Mouse (Mus musculus) limb, embryonic 13.5 days (tissue): ENCODE measurements around the gene Rps6kb1. TPM values are rescaled to one million over a fixed set of nuclear protein-coding genes. Genes with fewer than 3 reads are reported as not detected.

ENCODE experiments used
- ATAC-seq: fragments of 200-750 bp; cut with Nextera tagmentation; 2 replicates; pipeline ENCODE4 v1.8.0; 2017; ENCODE audit warnings: low read depth, moderate number of reproducible peaks, moderate TSS enrichment; ENCODE audit not compliant: low FRiP score
- H3K27ac ChIP-seq: fragments of 300-500 bp; sonication (generic); 2 replicates; pipeline ENCODE4 v1.5.1; 2015; ENCODE audit warnings: inconsistent platforms, mild to moderate bottlenecking, moderate library complexity
- H3K27me3 ChIP-seq: fragments of 300-500 bp; sonication (generic); 2 replicates; pipeline ENCODE4 v1.6.1; 2015; ENCODE audit warnings: mild to moderate bottlenecking, inconsistent platforms
- H3K36me3 ChIP-seq: fragments of 300-500 bp; sonication (generic); 2 replicates; pipeline ENCODE4 v1.6.1; 2015; ENCODE audit warnings: inconsistent platforms, mild to moderate bottlenecking, moderate library complexity
- H3K4me1 ChIP-seq: fragments of 300-500 bp; sonication (generic); 2 replicates; pipeline ENCODE4 v1.6.1; 2015; ENCODE audit warnings: inconsistent platforms
- H3K4me2 ChIP-seq: fragments of 300-500 bp; sonication (generic); replicated peaks from 2 replicates; pipeline ENCODE4 v1.6.1; 2015; ENCODE audit warnings: inconsistent platforms, mild to moderate bottlenecking, moderate library complexity
- H3K4me3 ChIP-seq: fragments of 300-500 bp; sonication (generic); 2 replicates; pipeline ENCODE4 v1.5.1; 2015; ENCODE audit warnings: moderate library complexity, mild to moderate bottlenecking, inconsistent platforms
- H3K9ac ChIP-seq: fragments of 300-500 bp; sonication (generic); 2 replicates; pipeline ENCODE4 v1.6.1; 2015; ENCODE audit warnings: mild to moderate bottlenecking, inconsistent platforms
- H3K9me3 ChIP-seq: fragments of 300-500 bp; sonication (generic); 2 replicates; pipeline ENCODE4 v1.6.1; 2016; ENCODE audit warnings: inconsistent platforms
- WGBS: fragments of 180-500 bp; shearing (Covaris S2); methylation state at CpG from one replicate; pipeline ENCODE4 v1.1.7; 2015; 5-methylcytosine and 5-hydroxymethylcytosine counted together
- polyA plus RNA-seq: library from polyadenylated mRNA; unstranded; fragments of >200 nt; fragmentation: Nextera tagmentation; extraction: Ambion mirVana; gene quantifications from 2 replicates; pipeline ENCODE4 v1.2.1, GENCODE M21; 2015

Rps6kb1 gene
- polyA plus RNA-seq, 1 experiment from 2014 or later, result 84.8 TPM

GRCm38 (mm10) chr11:86527528-86527927 is 17.1 kb downstream of the Rps6kb1 start:
- H3K4me2 ChIP-seq, result no peak overlapping the region
- 92% methylated on average over 4 of the region's 4 CpGs for WGBS
- no peak overlapping the region for H3K9ac ChIP-seq
- no peak for ATAC-seq
- peaks cover 83% of the 10 kb centered on the region for H3K36me3 ChIP-seq
- H3K27ac ChIP-seq, result no peak overlapping the region
- H3K4me3 ChIP-seq, result no peak overlapping the region
- no peaks in the 10 kb centered on the region for H3K27me3 ChIP-seq
- no peaks in the 10 kb centered on the region for H3K9me3 ChIP-seq
- H3K4me1 ChIP-seq, result no peaks in the 10 kb centered on the region

- no peaks in the 10 kb centered on the region; the same call in 1 of the 2 replicates for H3K9me3 ChIP-seq
- no peak overlapping the region for H3K27ac ChIP-seq
- H3K27me3 ChIP-seq, result no peaks in the 10 kb centered on the region
- H3K36me3 ChIP-seq, result peaks cover 79% of the 10 kb centered on the region
- H3K4me1 ChIP-seq, result no peaks in the 10 kb centered on the region
- ATAC-seq, result no peak
- no peak overlapping the region for H3K9ac ChIP-seq
- no peak overlapping the region for H3K4me3 ChIP-seq
- no peak overlapping the region for H3K4me2 ChIP-seq
- 90% methylated on average over 7 of the region's 7 CpGs for WGBS
Observed at GRCm38 (mm10) chr11:86519751-86520150, 24.9 kb downstream of the Rps6kb1 start.

- Histone ChIP-seq H3K27me3 (no peaks in the 10 kb centered on the region), H3K4me2 (no peak overlapping the region), H3K27ac (no peak overlapping the region), H3K36me3 (peaks cover 67% of the 10 kb centered on the region), H3K9me3 (no peaks in the 10 kb centered on the region; the same call in 1 of the 2 replicates), H3K9ac (no peak overlapping the region), H3K4me1 (no peaks in the 10 kb centered on the region), H3K4me3 (no peak overlapping the region)
- ATAC-seq, result no peak
- 89% methylated on average over 3 of the region's 3 CpGs for WGBS
Observed at GRCm38 (mm10) chr11:86517229-86517628, 27.4 kb downstream of the Rps6kb1 start.

- Histone ChIP-seq H3K9ac (no peak overlapping the region), H3K4me2 (no peak overlapping the region), H3K4me3 (no peak overlapping the region), H3K36me3 (peaks cover 67% of the 10 kb centered on the region), H3K4me1 (no peaks in the 10 kb centered on the region), H3K27me3 (no peaks in the 10 kb centered on the region), H3K9me3 (no peaks in the 10 kb centered on the region; the same call in 1 of the 2 replicates), H3K27ac (no peak overlapping the region)
- no peak for ATAC-seq
- WGBS, result 87% methylated on average over 3 of the region's 3 CpGs
Observed at GRCm38 (mm10) chr11:86516620-86517019, 28.0 kb downstream of the Rps6kb1 start.

- no peak for ATAC-seq
- 97% methylated on average over 2 of the region's 2 CpGs for WGBS
- no peak overlapping the region for H3K4me3 ChIP-seq
- H3K27ac ChIP-seq, result no peak overlapping the region
- no peaks in the 10 kb centered on the region for H3K9me3 ChIP-seq
- no peak overlapping the region for H3K4me2 ChIP-seq
- no peaks in the 10 kb centered on the region for H3K27me3 ChIP-seq
- H3K36me3 ChIP-seq, result peaks cover 86% of the 10 kb centered on the region
- H3K4me1 ChIP-seq, result no peaks in the 10 kb centered on the region
- no peak overlapping the region for H3K9ac ChIP-seq
Observed at GRCm38 (mm10) chr11:86507991-86508390, 36.6 kb downstream of the Rps6kb1 start.

DNA sequence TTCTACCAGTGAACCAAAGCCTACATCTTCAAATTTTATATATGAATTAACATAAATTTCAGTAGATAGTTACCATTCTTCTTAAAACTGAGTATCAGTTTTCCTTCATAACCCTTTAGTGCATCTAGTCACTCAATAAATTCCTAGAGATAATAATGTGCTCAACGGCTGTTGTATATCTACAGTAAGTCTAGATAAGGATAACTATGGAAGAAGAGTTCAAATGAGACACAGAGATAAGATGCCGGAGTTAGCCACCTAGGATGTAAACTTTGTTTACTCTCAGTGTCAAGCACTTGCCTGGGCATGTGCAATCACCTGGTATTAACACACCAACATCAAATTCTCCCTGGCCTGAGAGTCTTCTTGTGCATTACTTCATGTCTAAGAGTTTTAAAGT is 37.3 kb downstream of the Rps6kb1 start:
- Histone ChIP-seq H3K27me3 (no peaks in the 10 kb centered on the region), H3K27ac (no peak overlapping the region), H3K4me1 (no peaks in the 10 kb centered on the region), H3K4me3 (no peak overlapping the region), H3K9me3 (no peaks in the 10 kb centered on the region), H3K36me3 (peaks cover 85% of the 10 kb centered on the region), H3K9ac (no peak overlapping the region), H3K4me2 (no peak overlapping the region)
- 90% methylated on average over 2 of the region's 2 CpGs for WGBS
- ATAC-seq, result no peak

DNA sequence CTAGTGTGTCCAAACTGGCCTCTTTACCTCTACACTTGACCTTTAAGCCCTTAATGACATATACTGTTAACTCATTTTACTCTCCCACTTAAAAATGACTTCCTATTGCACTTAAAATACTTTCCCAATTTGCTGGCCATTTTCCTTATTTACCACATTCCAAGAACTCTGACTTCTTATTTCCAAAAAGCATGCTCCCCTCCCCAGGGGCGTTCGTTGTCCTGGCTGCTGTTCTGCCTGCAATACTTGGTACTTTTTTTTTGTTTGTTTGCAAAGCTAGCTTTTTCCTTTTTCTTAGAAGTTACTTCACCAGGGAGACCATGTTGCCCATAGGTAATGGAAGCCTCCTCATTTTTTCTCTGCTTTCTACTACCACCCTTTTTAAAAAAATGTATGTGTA is 41.5 kb downstream of the Rps6kb1 start:
- Histone ChIP-seq H3K36me3 (peaks cover 58% of the 10 kb centered on the region), H3K4me2 (no peak overlapping the region), H3K4me1 (no peaks in the 10 kb centered on the region), H3K27ac (no peak overlapping the region), H3K27me3 (no peaks in the 10 kb centered on the region), H3K4me3 (no peak overlapping the region), H3K9me3 (no peaks in the 10 kb centered on the region), H3K9ac (no peak overlapping the region)
- ATAC-seq, result no peak
- 90% methylated on average over 2 of the region's 2 CpGs for WGBS

DNA sequence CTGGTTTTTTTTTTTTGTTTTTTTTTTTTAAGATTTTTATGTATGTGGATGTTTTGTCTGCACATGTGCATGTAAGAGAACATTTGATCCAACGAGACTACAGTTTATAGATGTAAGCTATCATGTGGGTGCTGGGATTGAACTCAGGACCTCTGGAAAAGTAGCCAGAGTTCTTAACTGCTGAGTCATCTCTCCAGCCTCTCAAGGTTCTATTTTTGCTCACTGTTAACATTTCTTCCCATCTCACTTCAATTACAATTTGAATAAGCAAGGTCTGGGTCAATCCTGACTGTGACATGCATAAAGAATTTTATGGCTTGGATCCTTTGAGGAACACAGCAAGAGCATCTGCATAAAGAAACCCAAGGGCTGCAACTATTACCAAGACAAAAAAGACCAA is 43.8 kb downstream of the Rps6kb1 start:
- no peaks in the 10 kb centered on the region for H3K4me1 ChIP-seq
- H3K4me3 ChIP-seq, result no peak overlapping the region
- H3K4me2 ChIP-seq, result no peak overlapping the region
- no peak overlapping the region for H3K9ac ChIP-seq
- H3K36me3 ChIP-seq, result peaks cover 53% of the 10 kb centered on the region
- no peaks in the 10 kb centered on the region for H3K27me3 ChIP-seq
- no peak for ATAC-seq
- WGBS, result 76% methylated on average over 1 of the region's 1 CpGs
- no peak overlapping the region for H3K27ac ChIP-seq
- H3K9me3 ChIP-seq, result no peaks in the 10 kb centered on the region

DNA sequence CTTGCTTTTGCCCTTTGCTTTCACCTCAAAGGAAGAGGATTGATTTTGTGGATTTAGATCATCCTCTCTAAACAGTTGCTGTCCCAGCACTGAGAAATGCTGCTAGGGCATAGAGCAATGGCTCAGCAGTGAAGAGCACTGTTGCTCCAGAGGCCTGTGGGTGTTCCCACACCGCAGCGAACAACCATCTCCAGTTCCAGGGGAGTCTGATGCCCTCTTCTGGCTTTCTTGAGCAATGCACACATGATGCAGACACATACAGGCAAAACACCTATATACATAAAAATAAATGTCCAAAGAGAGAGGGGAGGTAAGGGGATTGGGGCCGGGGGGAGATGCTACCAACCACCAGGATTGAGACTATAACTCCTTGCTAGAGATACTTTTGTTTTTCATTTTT is 46.7 kb downstream of the Rps6kb1 start:
- Histone ChIP-seq H3K9me3 (no peaks in the 10 kb centered on the region), H3K36me3 (peaks cover 40% of the 10 kb centered on the region), H3K27me3 (no peaks in the 10 kb centered on the region), H3K4me2 (no peak overlapping the region), H3K27ac (no peak overlapping the region), H3K4me1 (no peaks in the 10 kb centered on the region), H3K9ac (no peak overlapping the region), H3K4me3 (no peak overlapping the region)
- ATAC-seq, result no peak
- 78% methylated on average over 3 of the region's 3 CpGs for WGBS

- no peak overlapping the region for H3K4me3 ChIP-seq
- WGBS, result 95% methylated on average over 1 of the region's 1 CpGs
- no peak overlapping the region for H3K9ac ChIP-seq
- H3K4me1 ChIP-seq, result no peaks in the 10 kb centered on the region
- H3K9me3 ChIP-seq, result no peaks in the 10 kb centered on the region
- H3K36me3 ChIP-seq, result peaks cover 40% of the 10 kb centered on the region
- no peak for ATAC-seq
- H3K4me2 ChIP-seq, result no peak overlapping the region
- no peaks in the 10 kb centered on the region for H3K27me3 ChIP-seq
- no peak overlapping the region for H3K27ac ChIP-seq
Observed at GRCm38 (mm10) chr11:86497356-86497755, 47.2 kb downstream of the Rps6kb1 start.

DNA sequence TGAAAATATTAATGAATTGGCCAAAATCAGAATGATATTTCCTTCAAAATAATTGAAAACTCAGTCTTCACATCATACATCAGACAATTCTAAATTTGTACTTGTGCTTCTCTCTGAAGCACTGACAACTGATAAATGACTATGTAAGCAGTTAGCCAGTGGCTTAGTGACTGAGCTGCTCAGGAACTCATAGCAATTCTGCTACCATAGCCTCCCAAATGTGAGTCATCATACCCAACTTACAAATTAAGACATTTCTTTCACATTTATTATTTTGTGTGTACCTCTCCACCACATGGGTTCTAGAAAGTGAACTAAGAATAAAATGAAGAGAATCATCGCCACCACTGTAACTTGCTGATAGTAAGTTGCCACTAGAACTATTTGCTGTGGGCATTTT is 53.8 kb downstream of the Rps6kb1 start:
- no peak for ATAC-seq
- Histone ChIP-seq H3K9ac (no peak overlapping the region), H3K4me3 (no peak overlapping the region), H3K4me2 (no peak overlapping the region), H3K27me3 (no peaks in the 10 kb centered on the region), H3K36me3 (peaks cover 40% of the 10 kb centered on the region), H3K4me1 (peaks cover 5% of the 10 kb centered on the region), H3K9me3 (no peaks in the 10 kb centered on the region), H3K27ac (no peak overlapping the region)
- 96% methylated on average over 1 of the region's 1 CpGs for WGBS

DNA sequence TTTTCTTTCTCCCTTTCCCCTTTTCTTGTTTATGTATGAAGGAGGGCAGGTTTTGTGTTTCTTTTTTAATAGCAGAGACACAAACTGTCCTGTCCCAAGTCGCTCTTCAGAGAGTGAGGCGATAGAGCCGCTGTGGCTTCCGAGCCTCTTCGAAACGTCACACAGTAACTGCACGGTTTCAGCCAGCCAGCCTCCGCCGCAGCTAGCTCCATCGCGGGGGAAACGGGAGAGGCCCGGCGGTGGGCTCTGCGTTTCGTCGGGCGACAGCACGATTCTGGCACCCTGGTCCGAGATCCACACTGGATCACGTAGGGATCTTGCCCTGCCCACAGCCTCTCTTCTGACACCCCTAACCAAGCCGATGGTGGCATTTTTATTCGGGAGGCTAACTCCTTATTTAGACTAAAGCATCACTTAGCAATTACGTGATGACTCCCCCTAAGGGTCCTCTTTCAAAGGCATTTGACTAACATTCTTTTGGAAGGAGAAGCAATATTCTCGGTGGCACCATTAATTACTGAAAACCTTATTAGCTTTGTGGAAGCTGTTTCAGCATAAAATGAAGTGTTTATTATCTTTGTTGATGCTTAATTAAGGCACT is 59.6 kb downstream of the Rps6kb1 start:
- Histone ChIP-seq H3K36me3 (peaks cover 13% of the 10 kb centered on the region), H3K4me2 (peak overlapping the region; percentile 71), H3K27me3 (no peaks in the 10 kb centered on the region), H3K27ac (peak overlapping the region; percentile 80), H3K4me3 (peak overlapping the region; percentile 69), H3K9me3 (no peaks in the 10 kb centered on the region), H3K4me1 (peaks cover 9% of the 10 kb centered on the region), H3K9ac (peak overlapping the region; percentile 78)
- peak; percentile 52 for ATAC-seq
- under 1% methylated on average over 25 of the region's 25 CpGs for WGBS
